Mouse (Mus musculus): ENCODE measurements around the gene Cela3b. TPM values are rescaled to one million over a fixed set of nuclear protein-coding genes. Genes with fewer than 3 reads are reported as not detected.

The Cela3b gene
- polyA plus RNA-seq, 1 experiment from 2014 or later: not detected

- no peaks in the 10 kb centered on the region for H3K27me3 ChIP-seq (ENCODE audit: control insufficient read depth, insufficient read depth, low read length)
- ATAC-seq (ENCODE audit: insufficient number of reproducible peaks, low FRiP score, low TSS enrichment, low read depth) (no peak), DNase-seq (ENCODE audit: low spot score) (no peak)
- H3K27ac ChIP-seq (replicated peaks; ENCODE audit: low read depth, low read length): no peak overlapping the region
- no peaks in the 10 kb centered on the region for H3K36me3 ChIP-seq (ENCODE audit: control insufficient read depth, insufficient read depth, low read length)
- H3K4me2 ChIP-seq (ENCODE audit: low read depth, severe bottlenecking): no peak overlapping the region
- H3K9ac ChIP-seq (ENCODE audit: low read length): no peak overlapping the region
- 61% methylated on average over 18 of the region's 18 CpGs for WGBS
- peaks cover 48% of the 10 kb centered on the region for H3K4me1 ChIP-seq (ENCODE audit: control insufficient read depth, insufficient read depth, low read length)
- H3K9me3 ChIP-seq (ENCODE audit: control insufficient read depth, low read length): no peaks in the 10 kb centered on the region
- no peak overlapping the region for H3K4me3 ChIP-seq (ENCODE audit: low read depth, low read length)
Observed at GRCm38 (mm10) chr4:137473701-137474388, 43.5 kb upstream of the Cela3b start.

GRCm38 (mm10) chr4:137473240-137473639 lies 42.9 kb upstream of the Cela3b start:
- peaks cover 45% of the 10 kb centered on the region for H3K4me1 ChIP-seq (ENCODE audit: control insufficient read depth, insufficient read depth, low read length)
- H3K9ac ChIP-seq (ENCODE audit: low read length): no peak overlapping the region
- ATAC-seq (ENCODE audit: insufficient number of reproducible peaks, low FRiP score, low TSS enrichment, low read depth) (no peak), DNase-seq (ENCODE audit: low spot score) (no peak)
- no peak overlapping the region for H3K27ac ChIP-seq (replicated peaks; ENCODE audit: low read depth, low read length)
- no peak overlapping the region for H3K4me2 ChIP-seq (ENCODE audit: low read depth, severe bottlenecking)
- no peaks in the 10 kb centered on the region for H3K36me3 ChIP-seq (ENCODE audit: control insufficient read depth, insufficient read depth, low read length)
- H3K27me3 ChIP-seq (ENCODE audit: control insufficient read depth, insufficient read depth, low read length): no peaks in the 10 kb centered on the region
- H3K4me3 ChIP-seq (ENCODE audit: low read depth, low read length): no peak overlapping the region
- no peaks in the 10 kb centered on the region for H3K9me3 ChIP-seq (ENCODE audit: control insufficient read depth, low read length)
- WGBS: 89% methylated on average over 8 of the region's 8 CpGs

DNA sequence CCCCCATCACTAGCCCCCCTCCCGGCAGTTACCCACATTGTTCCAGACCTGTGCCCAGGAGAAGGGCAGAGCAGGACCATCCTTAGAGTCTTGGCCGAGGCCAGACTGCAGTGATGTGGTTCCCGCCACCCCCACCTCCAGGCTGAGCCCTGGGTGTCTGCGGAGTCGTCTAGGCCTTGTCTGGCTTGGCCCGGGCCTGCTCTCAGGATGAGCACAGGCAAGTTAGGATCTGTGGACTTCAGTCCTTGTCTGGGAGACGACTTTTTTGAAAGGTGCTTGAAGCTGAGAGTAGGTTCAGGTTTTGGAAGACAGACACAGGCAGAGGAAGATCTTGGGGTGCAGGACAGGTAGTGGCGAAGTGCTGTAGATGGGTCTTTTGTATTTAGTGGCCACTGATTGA lies 41.0 kb upstream of the Cela3b start:
- DNase-seq (ENCODE audit: low spot score) (no peak), ATAC-seq (ENCODE audit: insufficient number of reproducible peaks, low FRiP score, low TSS enrichment, low read depth) (no peak)
- H3K36me3 ChIP-seq (ENCODE audit: control insufficient read depth, insufficient read depth, low read length): no peaks in the 10 kb centered on the region
- H3K9me3 ChIP-seq (ENCODE audit: control insufficient read depth, low read length): no peaks in the 10 kb centered on the region
- WGBS: 65% methylated on average over 8 of the region's 8 CpGs
- peak overlapping the region; percentile 12; the same call in 1 of the 2 replicates for H3K4me2 ChIP-seq (ENCODE audit: low read depth, severe bottlenecking)
- no peak overlapping the region; the same call in 1 of the 2 replicates for H3K27ac ChIP-seq (replicated peaks; ENCODE audit: low read depth, low read length)
- no peak overlapping the region for H3K4me3 ChIP-seq (ENCODE audit: low read depth, low read length)
- H3K9ac ChIP-seq (ENCODE audit: low read length): no peak overlapping the region; the same call in 1 of the 2 replicates
- peaks cover 33% of the 10 kb centered on the region for H3K4me1 ChIP-seq (ENCODE audit: control insufficient read depth, insufficient read depth, low read length)
- no peaks in the 10 kb centered on the region for H3K27me3 ChIP-seq (ENCODE audit: control insufficient read depth, insufficient read depth, low read length)

DNA sequence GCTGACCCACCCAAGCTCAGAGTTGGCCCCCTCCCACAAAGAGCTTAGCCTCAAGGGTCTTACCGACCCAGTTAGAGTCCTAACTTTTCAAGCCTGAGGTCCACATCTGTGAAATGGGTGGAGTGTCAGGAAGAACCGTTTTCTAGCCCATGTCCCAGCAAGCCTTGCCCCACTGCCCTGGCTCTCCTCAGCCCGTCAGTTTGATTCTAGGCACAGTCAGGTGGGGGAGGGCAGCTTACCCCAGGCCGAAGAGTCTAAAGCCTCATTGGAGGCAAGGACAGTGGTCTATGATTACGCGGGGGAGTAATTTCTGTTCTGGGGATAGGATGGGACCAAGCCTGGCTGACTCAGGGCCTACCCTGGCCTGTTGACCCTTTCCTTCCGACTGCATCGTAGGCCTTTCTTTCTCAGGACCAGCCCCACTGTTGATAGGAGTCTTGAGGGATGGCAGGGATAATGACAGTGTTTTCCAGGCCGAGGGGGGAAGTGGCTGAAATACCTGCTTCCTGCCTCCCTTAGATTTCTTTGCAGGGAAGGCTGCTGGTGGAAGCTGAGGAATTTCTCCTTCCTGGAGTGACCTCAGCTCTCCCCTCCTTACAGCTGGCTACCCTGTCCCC lies 40.5 kb upstream of the Cela3b start:
- no peaks in the 10 kb centered on the region for H3K9me3 ChIP-seq (ENCODE audit: control insufficient read depth, low read length)
- ATAC-seq (ENCODE audit: insufficient number of reproducible peaks, low FRiP score, low TSS enrichment, low read depth): no peak
- no peak for DNase-seq (ENCODE audit: low spot score)
- H3K27ac ChIP-seq (replicated peaks; ENCODE audit: low read depth, low read length): peak overlapping the region; percentile 30; the same call in 1 of the 2 replicates
- no peak overlapping the region; the same call in 1 of the 2 replicates for H3K4me3 ChIP-seq (ENCODE audit: low read depth, low read length)
- no peaks in the 10 kb centered on the region for H3K27me3 ChIP-seq (ENCODE audit: control insufficient read depth, insufficient read depth, low read length)
- peak overlapping the region; percentile 90; the same call in 1 of the 2 replicates for H3K4me2 ChIP-seq (ENCODE audit: low read depth, severe bottlenecking)
- H3K4me1 ChIP-seq (ENCODE audit: control insufficient read depth, insufficient read depth, low read length): peaks cover 28% of the 10 kb centered on the region
- no peak overlapping the region for H3K9ac ChIP-seq (ENCODE audit: low read length)
- 70% methylated on average over 9 of the region's 9 CpGs for WGBS
- H3K36me3 ChIP-seq (ENCODE audit: control insufficient read depth, insufficient read depth, low read length): no peaks in the 10 kb centered on the region

DNA sequence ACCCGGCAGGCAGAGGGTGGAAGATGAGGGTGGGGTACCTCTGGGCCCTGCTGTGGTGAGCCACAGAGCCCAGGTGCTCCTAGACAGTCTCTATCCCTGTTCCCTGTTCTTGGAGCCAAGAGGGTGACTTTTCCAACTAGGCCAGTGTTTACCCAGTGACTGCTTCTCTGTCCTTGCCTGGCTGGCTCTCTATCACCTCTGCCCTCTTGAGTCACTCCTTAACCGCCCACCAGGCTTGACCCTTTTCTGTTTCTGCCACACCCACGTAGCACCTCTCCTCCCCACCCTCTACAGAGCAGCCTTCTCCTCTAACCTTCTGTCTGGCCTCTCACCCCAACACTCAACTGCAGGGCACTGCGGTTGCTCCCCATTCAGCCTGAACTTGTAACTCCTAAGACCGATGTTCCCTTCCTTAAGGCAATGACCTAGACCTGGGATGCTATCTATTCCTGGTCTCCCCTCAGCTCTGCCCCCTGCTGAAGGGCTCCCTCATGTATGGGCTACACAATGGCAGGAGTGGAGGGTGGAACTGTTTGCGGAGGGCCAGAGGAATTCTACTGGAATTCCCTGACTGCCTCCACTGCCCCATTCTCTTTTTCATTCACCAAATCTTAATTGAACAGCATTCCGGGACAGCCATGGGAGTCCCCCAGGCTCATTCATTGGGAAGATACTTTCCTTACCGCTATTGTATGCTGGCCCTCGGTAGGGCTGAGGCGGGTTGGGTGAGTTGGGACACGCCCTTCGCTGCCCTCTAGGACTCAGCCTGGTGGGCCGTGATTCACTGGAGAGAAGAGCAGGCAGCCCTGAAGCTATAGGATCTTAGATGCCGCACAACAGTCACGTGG lies 39.7 kb upstream of the Cela3b start:
- Histone ChIP-seq H3K9ac (ENCODE audit: low read length) (peak overlapping the region; percentile 84), H3K4me3 (ENCODE audit: low read depth, low read length) (peak overlapping the region; percentile 77), H3K4me2 (ENCODE audit: low read depth, severe bottlenecking) (peak overlapping the region; percentile 90), H3K9me3 (ENCODE audit: control insufficient read depth, low read length) (no peaks in the 10 kb centered on the region), H3K4me1 (ENCODE audit: control insufficient read depth, insufficient read depth, low read length) (peaks cover 28% of the 10 kb centered on the region), H3K36me3 (ENCODE audit: control insufficient read depth, insufficient read depth, low read length) (no peaks in the 10 kb centered on the region), H3K27ac (replicated peaks; ENCODE audit: low read depth, low read length) (peak overlapping the region; percentile 39; the same call in 1 of the 2 replicates), H3K27me3 (ENCODE audit: control insufficient read depth, insufficient read depth, low read length) (no peaks in the 10 kb centered on the region)
- no peak for ATAC-seq (ENCODE audit: insufficient number of reproducible peaks, low FRiP score, low TSS enrichment, low read depth)
- no peak for DNase-seq (ENCODE audit: low spot score)
- WGBS: 53% methylated on average over 15 of the region's 15 CpGs

DNA sequence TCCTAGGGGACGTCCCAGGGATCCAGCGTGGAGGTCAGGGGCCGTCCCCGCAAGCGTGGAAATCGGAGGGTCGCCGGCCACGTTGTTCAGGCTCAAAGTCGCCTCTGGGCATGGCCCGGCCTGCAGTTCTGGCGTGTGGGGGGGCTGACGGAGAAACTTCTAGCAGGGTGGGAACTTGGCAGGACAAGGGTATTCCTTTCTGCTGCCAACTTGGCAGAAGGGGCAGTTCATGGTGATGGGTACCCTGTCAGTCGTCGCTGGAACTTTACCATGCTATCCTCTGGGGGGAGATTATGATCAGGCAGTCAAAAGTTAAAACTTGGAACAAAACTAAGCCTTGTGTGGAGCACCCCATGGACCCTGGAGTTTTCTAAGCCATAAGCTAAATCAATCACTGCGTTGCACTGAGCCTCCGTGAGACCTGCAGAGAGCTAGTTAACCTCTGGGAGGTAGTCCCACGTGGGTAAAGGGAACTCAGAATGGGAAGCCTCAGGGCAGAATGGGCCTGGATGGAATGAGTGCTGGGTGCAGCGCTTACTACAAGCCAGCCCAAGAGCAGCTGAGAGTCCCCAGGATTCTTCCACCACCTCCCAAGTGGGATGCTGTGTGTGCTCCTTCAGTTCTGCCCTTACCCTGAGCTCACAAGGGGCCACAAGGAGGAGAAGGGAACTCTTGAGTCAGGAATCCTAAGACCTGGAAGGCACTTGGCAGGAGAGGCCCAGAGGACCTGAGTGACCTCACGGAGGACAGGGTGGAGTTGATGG lies 38.9 kb upstream of the Cela3b start:
- no peak for ATAC-seq (ENCODE audit: insufficient number of reproducible peaks, low FRiP score, low TSS enrichment, low read depth)
- WGBS: 3% methylated on average over 20 of the region's 20 CpGs
- Histone ChIP-seq H3K36me3 (ENCODE audit: control insufficient read depth, insufficient read depth, low read length) (no peaks in the 10 kb centered on the region), H3K4me3 (ENCODE audit: low read depth, low read length) (peak overlapping the region; percentile 77), H3K4me1 (ENCODE audit: control insufficient read depth, insufficient read depth, low read length) (peaks cover 28% of the 10 kb centered on the region), H3K9ac (ENCODE audit: low read length) (peak overlapping the region; percentile 84), H3K9me3 (ENCODE audit: control insufficient read depth, low read length) (no peaks in the 10 kb centered on the region), H3K27ac (replicated peaks; ENCODE audit: low read depth, low read length) (0 out of 2 replicates have a peak overlapping the region, but pooled peaks have one; percentile 26), H3K4me2 (ENCODE audit: low read depth, severe bottlenecking) (peak overlapping the region; percentile 90), H3K27me3 (ENCODE audit: control insufficient read depth, insufficient read depth, low read length) (no peaks in the 10 kb centered on the region)
- peak; percentile 64 for DNase-seq (ENCODE audit: low spot score)

DNA sequence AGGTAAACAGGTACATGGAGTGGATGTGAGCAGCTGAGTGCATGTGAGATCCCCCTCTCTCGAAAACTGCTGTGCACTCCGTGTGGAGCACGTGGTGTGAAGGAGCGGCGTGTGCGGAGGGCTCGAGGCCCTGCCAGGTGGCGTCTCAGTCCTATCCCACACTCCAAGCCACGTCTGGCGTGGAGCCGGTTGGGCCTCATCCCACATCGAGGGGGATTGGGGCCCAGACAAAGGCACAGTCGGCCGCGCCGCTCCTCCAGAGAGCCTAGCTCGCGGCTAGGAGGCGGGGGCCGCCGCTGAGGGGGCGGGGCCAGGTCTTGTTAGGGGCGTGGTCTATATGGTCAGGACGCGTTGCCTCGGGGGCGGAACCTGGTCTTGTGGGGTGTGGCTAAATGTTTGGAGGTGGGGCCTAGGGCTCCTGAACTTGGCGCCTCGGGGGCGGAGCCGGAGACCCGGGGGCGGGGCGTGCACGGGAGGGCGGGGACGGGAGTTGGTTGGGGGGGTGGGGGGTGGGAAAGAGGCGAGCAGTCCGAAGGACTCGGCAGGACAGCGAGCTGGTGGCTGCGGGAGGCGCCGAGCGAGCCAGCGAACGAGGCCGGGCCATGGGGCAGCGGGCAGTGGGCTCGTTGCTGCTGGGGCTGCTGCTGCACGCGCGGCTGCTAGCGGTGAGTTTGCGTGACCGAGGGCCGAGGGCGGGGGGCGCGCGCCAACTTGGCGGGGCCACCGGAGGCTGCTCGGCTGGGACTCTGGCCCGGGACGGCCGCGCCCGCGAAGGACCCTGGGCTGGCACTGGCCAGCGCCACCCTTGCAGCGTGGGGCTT lies 38.1 kb upstream of the Cela3b start, which contains the start of gene Hspg2:
Hspg2 (plus strand) TSS at position 510 of the 821 bp plus-strand sequence.
- H3K9me3 ChIP-seq (ENCODE audit: control insufficient read depth, low read length): no peaks in the 10 kb centered on the region
- H3K36me3 ChIP-seq (ENCODE audit: control insufficient read depth, insufficient read depth, low read length): no peaks in the 10 kb centered on the region
- ATAC-seq (ENCODE audit: insufficient number of reproducible peaks, low FRiP score, low TSS enrichment, low read depth): peak; percentile 85
- H3K4me2 ChIP-seq (ENCODE audit: low read depth, severe bottlenecking): peak within 1 kb of the TSS; percentile 90
- peak within 1 kb of the TSS; percentile 84 for H3K9ac ChIP-seq (ENCODE audit: low read length)
- H3K4me1 ChIP-seq (ENCODE audit: control insufficient read depth, insufficient read depth, low read length): peaks cover 23% of the 10 kb centered on the region
- H3K4me3 ChIP-seq (ENCODE audit: low read depth, low read length): peak within 1 kb of the TSS; percentile 77
- H3K27ac ChIP-seq (replicated peaks; ENCODE audit: low read depth, low read length): peak within 1 kb of the TSS; percentile 56; the same call in 1 of the 2 replicates
- H3K27me3 ChIP-seq (ENCODE audit: control insufficient read depth, insufficient read depth, low read length): no peaks in the 10 kb centered on the region
- WGBS: under 1% methylated on average over 69 of the region's 72 CpGs
- DNase-seq (ENCODE audit: low spot score): peak; percentile 100
